8 mouse cellular contexts compared by ENCODE assay signal in genomic region chr9:72533089-72533415, GRCm38 (mm10). TPM values are rescaled to one million over a fixed set of nuclear protein-coding genes. Genes with fewer than 3 reads are reported as not detected.
DNase-seq lines count a peak whose midpoint lies in the region; ATAC-seq and TF ChIP-seq lines count a peak whose summit lies in the region.

No protein-coding gene starts in this region.

- peak overlapping the region; percentile 94 for H3K9ac ChIP-seq in embryonic facial prominence, embryonic 12.5 days
- peak overlapping the region; percentile 96 for H3K9ac ChIP-seq in intestine, postnatal 0 days (ENCODE audit: low read depth, low read length)
- H3K9ac ChIP-seq in neural tube, embryonic 14.5 days (replicated peaks; ENCODE audit: low read depth, low read length): peak overlapping the region; percentile 96

- DNase-seq in lung, adult 2 months: no peak
- no peak for DNase-seq in lung, postnatal 25 days (ENCODE audit: low spot score)
- DNase-seq in cerebellum, adult 9-11 months: no peak
- DNase-seq in cerebellum, postnatal 4 days (ENCODE audit: low spot score in 2 of 2): no peak
- DNase-seq in left cerebral cortex, postnatal 36 days (ENCODE audit: low spot score in 2 of 2): no peak

- no peaks in the 10 kb centered on the region for H3K27me3 ChIP-seq in embryonic facial prominence, embryonic 12.5 days
- no peaks in the 10 kb centered on the region for H3K27me3 ChIP-seq in intestine, postnatal 0 days (replicated peaks; ENCODE audit: control insufficient read depth, insufficient read depth, low read length)
- H3K27me3 ChIP-seq in neural tube, embryonic 14.5 days (ENCODE audit: control insufficient read depth, insufficient read depth, low read length): no peaks in the 10 kb centered on the region

- ATAC-seq in embryonic facial prominence, embryonic 12.5 days (ENCODE audit: insufficient number of reproducible peaks, insufficient read depth, low FRiP score, low TSS enrichment): no peak
- ATAC-seq in intestine, postnatal 0 days: no peak
- peak; percentile 9; the same call in 1 of the 2 replicates for ATAC-seq in neural tube, embryonic 14.5 days (ENCODE audit: low read depth)

- 0 out of 2 replicates have a peak, but pooled peaks cover 4% of the 10 kb centered on the region for H3K4me1 ChIP-seq in lung, adult 2 months (ENCODE audit: control insufficient read depth, insufficient read depth, low read length)
- peaks cover 13% of the 10 kb centered on the region for H3K4me1 ChIP-seq in embryonic facial prominence, embryonic 12.5 days
- no peaks in the 10 kb centered on the region for H3K4me1 ChIP-seq in intestine, postnatal 0 days (replicated peaks; ENCODE audit: control insufficient read depth, insufficient read depth, low read length)
- H3K4me1 ChIP-seq in neural tube, embryonic 14.5 days (ENCODE audit: control insufficient read depth, insufficient read depth, low read length): peaks cover 16% of the 10 kb centered on the region

- H3K9me3 ChIP-seq in embryonic facial prominence, embryonic 12.5 days: no peaks in the 10 kb centered on the region
- H3K9me3 ChIP-seq in intestine, postnatal 0 days (ENCODE audit: control insufficient read depth): no peaks in the 10 kb centered on the region
- H3K9me3 ChIP-seq in neural tube, embryonic 14.5 days (ENCODE audit: control insufficient read depth, low read length): no peaks in the 10 kb centered on the region

- TF ChIP-seq CTCF in lung, adult 2 months (IDR thresholded peaks at IDR 0.05; ENCODE audit: insufficient read depth, low read length): no peak
- no peak for TF ChIP-seq CTCF in intestine, postnatal 0 days (IDR thresholded peaks at IDR 0.05; ENCODE audit: low read depth)

- intact Hi-C loops in left cerebral cortex, postnatal 36 days (cut with DNase I): loop anchor here (5.0 kb wide), 2 partner anchors 76 to 129 kb away; partner anchors contain the start of gene Nedd4

- H3K4me3 ChIP-seq in lung, adult 2 months (replicated peaks; ENCODE audit: extremely low read depth, low read depth, low read length): peak overlapping the region; percentile 75
- peak overlapping the region; percentile 93 for H3K4me3 ChIP-seq in embryonic facial prominence, embryonic 12.5 days
- H3K4me3 ChIP-seq in intestine, postnatal 0 days (ENCODE audit: low read depth, low read length): peak overlapping the region; percentile 96
- peak overlapping the region; percentile 69 for H3K4me3 ChIP-seq in neural tube, embryonic 14.5 days (ENCODE audit: low read depth, low read length)

- 0% methylated on average over 2 of the region's 2 CpGs for whole genome bisulfite sequencing in lung, adult 2 months
- WGBS in embryonic facial prominence, embryonic 12.5 days: 0% methylated on average over 2 of the region's 2 CpGs
- 3% methylated on average over 2 of the region's 2 CpGs for WGBS in intestine, postnatal 0 days
- WGBS in neural tube, embryonic 14.5 days: 0% methylated on average over 2 of the region's 2 CpGs

- peak overlapping the region; percentile 72 for H3K4me2 ChIP-seq in embryonic facial prominence, embryonic 12.5 days (replicated peaks)
- H3K4me2 ChIP-seq in intestine, postnatal 0 days (replicated peaks; ENCODE audit: low read depth): peak overlapping the region; percentile 91
- peak overlapping the region; percentile 50 for H3K4me2 ChIP-seq in neural tube, embryonic 14.5 days (ENCODE audit: low read depth, low read length)

- TF ChIP-seq POLR2A in lung, adult 2 months (IDR thresholded peaks at IDR 0.05; ENCODE audit: borderline replicate concordance, extremely low read depth, low read depth, low read length): no peak

- H3K27ac ChIP-seq in embryonic facial prominence, embryonic 12.5 days: peak overlapping the region; percentile 100
- H3K27ac ChIP-seq in intestine, postnatal 0 days (ENCODE audit: low read depth, low read length): 0 out of 2 replicates have a peak overlapping the region, but pooled peaks have one; percentile 99
- peak overlapping the region; percentile 100 for H3K27ac ChIP-seq in neural tube, embryonic 14.5 days (ENCODE audit: low read depth, low read length)

- no peaks in the 10 kb centered on the region for H3K36me3 ChIP-seq in embryonic facial prominence, embryonic 12.5 days
- no peaks in the 10 kb centered on the region; the same call in 1 of the 2 replicates for H3K36me3 ChIP-seq in intestine, postnatal 0 days (ENCODE audit: control insufficient read depth, insufficient read depth)
- no peaks in the 10 kb centered on the region for H3K36me3 ChIP-seq in neural tube, embryonic 14.5 days (ENCODE audit: control insufficient read depth, insufficient read depth, low read length)

RNA-seq across cellular contexts. Expression of gene Rfx7, which starts 1.0 kb away (rescaled TPM):
- polyA plus RNA-seq in lung, adult 2 months (2012; rRNA removed): 4.1 and 6.1 TPM in 2 replicates
- polyA plus RNA-seq in embryonic facial prominence, embryonic 12.5 days (2016; fragmentation: Nextera tagmentation; extraction: Ambion mirVana): 14.6 TPM in 2 replicates
- 6.9 and 7.4 TPM in 2 replicates for polyA plus RNA-seq in intestine, postnatal 0 days (2015; fragmentation: Nextera tagmentation; extraction: Ambion mirVana)
- 27.5 and 29.9 TPM in 2 replicates for polyA plus RNA-seq in neural tube, embryonic 14.5 days (2014; fragmentation: Nextera tagmentation; extraction: Ambion mirVana)
- 10 to 100 TPM; 26.9 to 33.9 TPM for total RNA-seq in left cerebral cortex, postnatal 36 days (2021)

RNA-seq across cellular contexts. Expression of gene Tex9, which starts 41.0 kb away (rescaled TPM):
- polyA plus RNA-seq in lung, adult 2 months (2012; rRNA removed): 1.3 and 3.8 TPM in 2 replicates
- polyA plus RNA-seq in embryonic facial prominence, embryonic 12.5 days (2016; fragmentation: Nextera tagmentation; extraction: Ambion mirVana): 48.1 and 52.9 TPM in 2 replicates
- polyA plus RNA-seq in intestine, postnatal 0 days (2015; fragmentation: Nextera tagmentation; extraction: Ambion mirVana): 7.7 and 10.7 TPM in 2 replicates
- 26.8 and 32.2 TPM in 2 replicates for polyA plus RNA-seq in neural tube, embryonic 14.5 days (2014; fragmentation: Nextera tagmentation; extraction: Ambion mirVana)
- total RNA-seq in left cerebral cortex, postnatal 36 days (2021): 10 to 100 TPM in 1 of 2 experiments, 1 to 10 TPM in 1; 9.5 to 14.8 TPM
